Mouse (Mus musculus) embryonic fibroblast, embryonic 13.5 days (primary cell): Measurements from ENCODE around the gene Cacybp.

ENCODE experiments used
- CTCF ChIP-seq: IDR thresholded peaks from 2 replicates; pipeline ENCODE4 v1.5.1; 2011; ENCODE audit warnings: mild to moderate bottlenecking, control low read depth, low read length, moderate library complexity, borderline replicate concordance; ENCODE audit not compliant: insufficient read depth
- POLR2A ChIP-seq: IDR thresholded peaks from 2 replicates; pipeline ENCODE4 v1.6.1; 2011; ENCODE audit warnings: low read depth, mild to moderate bottlenecking, control low read depth, low read length, moderate library complexity

GRCm38 (mm10) chr1:160194529-160195336, 17.9 kb downstream of the Cacybp start, which contains the start of gene Mrps14:
- TF ChIP-seq CTCF, result peak; percentile 94
- peak; percentile 88 for TF ChIP-seq POLR2A
